Mouse (Mus musculus) liver, adult 2 months (tissue): ENCODE measurements around the gene Rtp1.

Source experiments
- CTCF ChIP-seq: fragments of 200-500 bp; IDR thresholded peaks from 2 replicates; pipeline ENCODE4 v1.5.1; 2011; ENCODE audit warnings: low read depth, low read length, control low read depth
- POLR2A ChIP-seq: fragments of 200-500 bp; IDR thresholded peaks from 2 replicates; pipeline ENCODE4 v1.6.1; 2011; ENCODE audit warnings: low read length, control low read depth; ENCODE audit not compliant: insufficient read depth; ENCODE audit errors: extremely low read depth

- no peak for TF ChIP-seq CTCF
- TF ChIP-seq POLR2A = no peak
Measured at GRCm38 (mm10) chr16:23429991-23430390, 1.1 kb downstream of the Rtp1 start.
